17 mouse cellular contexts compared by ENCODE assay signal in the genomic region with DNA sequence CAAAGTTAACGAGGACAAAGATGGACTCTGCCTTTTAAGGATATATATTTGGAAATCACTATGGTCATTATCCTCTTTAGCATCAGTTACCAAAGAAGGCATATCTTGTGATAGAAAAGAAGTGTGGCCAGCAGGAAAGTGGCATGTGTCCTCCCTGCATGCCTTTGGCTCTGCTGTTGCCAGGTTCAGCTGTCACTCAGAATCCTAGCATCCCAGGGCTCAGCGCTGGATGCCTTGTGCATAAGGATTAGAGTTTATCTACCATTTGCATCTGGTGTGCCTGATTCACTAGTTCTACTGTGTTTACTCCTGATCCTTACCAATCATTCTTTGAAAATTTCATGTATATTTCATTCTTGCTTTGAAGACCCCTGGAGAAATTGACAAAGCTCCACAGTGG.
"Had no signal": no experiment of that assay in that cellular context is flagged by ENCODE, and none has a peak within 500 bp of the region (broad histone marks: within the 10 kb centered on the region; RNA-seq: fewer than 3 reads in every experiment).

No protein-coding gene starts in this region.

- H3K27me3 ChIP-seq: lung, embryonic 15.5 days; neural tube, embryonic 12.5 days; stomach, embryonic 15.5 days had no signal

- H3K4me3 ChIP-seq: liver, embryonic 13.5 days; liver, embryonic 15.5 days; lung, embryonic 15.5 days; megakaryocyte, embryonic 14.5 days; neural tube, embryonic 12.5 days; stomach, embryonic 15.5 days had no signal

- H3K9ac ChIP-seq: liver, embryonic 13.5 days; liver, embryonic 15.5 days; liver, postnatal 0 days; lung, embryonic 15.5 days; neural tube, embryonic 12.5 days; stomach, embryonic 15.5 days had no signal

- DNase-seq: liver, embryonic 13.5 days; liver, postnatal 0 days; lung, adult 2 months; lung, postnatal 14 days; lung, postnatal 36 days; right cerebral cortex, postnatal 14 days; thymus, adult 2 months; thymus, postnatal 25 days; thymus, postnatal 4 days had no signal

- H3K36me3 ChIP-seq: liver, embryonic 13.5 days; liver, embryonic 15.5 days; lung, embryonic 15.5 days; neural tube, embryonic 12.5 days; stomach, embryonic 15.5 days had no signal

- ATAC-seq: liver, postnatal 0 days; lung, postnatal 0 days had no signal

- H3K9me3 ChIP-seq: liver, embryonic 13.5 days; liver, embryonic 15.5 days; lung, embryonic 15.5 days; neural tube, embryonic 12.5 days; stomach, embryonic 15.5 days had no signal

- H3K4me2 ChIP-seq: liver, embryonic 13.5 days; liver, embryonic 15.5 days; lung, embryonic 15.5 days; neural tube, embryonic 12.5 days; stomach, embryonic 15.5 days had no signal

- H3K27ac ChIP-seq: liver, embryonic 13.5 days; liver, embryonic 15.5 days; lung, embryonic 15.5 days; macrophage; neural tube, embryonic 12.5 days; stomach, embryonic 15.5 days; stomach, postnatal 0 days had no signal

- H3K4me1 ChIP-seq: lung, embryonic 15.5 days; megakaryocyte, embryonic 14.5 days had no signal
